Mouse (Mus musculus) stomach, embryonic 15.5 days (tissue): Measurements from ENCODE around the gene Gng8. TPM values are rescaled to one million over a fixed set of nuclear protein-coding genes. Genes with fewer than 3 reads are reported as not detected.

Source experiments
- ATAC-seq: fragments of 200-750 bp; cut with Nextera tagmentation; 2 replicates; pipeline ENCODE4 v1.8.0; 2017; ENCODE audit warnings: low read depth, moderate number of reproducible peaks, moderate TSS enrichment; ENCODE audit not compliant: insufficient read depth, low FRiP score
- H3K27ac ChIP-seq: fragments of 300-500 bp; sonication (generic); 2 replicates; pipeline ENCODE4 v1.5.1; 2015; ENCODE audit warnings: mild to moderate bottlenecking, inconsistent platforms
- H3K27me3 ChIP-seq: fragments of 300-500 bp; sonication (generic); replicated peaks from 2 replicates; pipeline ENCODE4 v1.6.1; 2015; ENCODE audit warnings: inconsistent platforms
- H3K36me3 ChIP-seq: fragments of 300-500 bp; sonication (generic); 2 replicates; pipeline ENCODE4 v1.6.1; 2015; ENCODE audit warnings: inconsistent platforms
- H3K4me1 ChIP-seq: fragments of 300-500 bp; sonication (generic); 2 replicates; pipeline ENCODE4 v1.6.1; 2015; ENCODE audit warnings: inconsistent platforms
- H3K4me2 ChIP-seq: fragments of 300-500 bp; sonication (generic); 2 replicates; pipeline ENCODE4 v1.6.1; 2015; ENCODE audit warnings: mild to moderate bottlenecking, inconsistent platforms
- H3K4me3 ChIP-seq: fragments of 300-500 bp; sonication (generic); replicated peaks from 2 replicates; pipeline ENCODE4 v1.5.1; 2015; ENCODE audit warnings: inconsistent platforms
- H3K9ac ChIP-seq: fragments of 300-500 bp; sonication (generic); 2 replicates; pipeline ENCODE4 v1.6.1; 2015; ENCODE audit warnings: inconsistent platforms
- H3K9me3 ChIP-seq: fragments of 300-500 bp; sonication (generic); 2 replicates; pipeline ENCODE4 v1.6.1; 2016; ENCODE audit warnings: inconsistent platforms
- WGBS: fragments of 180-500 bp; shearing (Covaris S2); methylation state at CpG from one replicate; pipeline ENCODE4 v1.1.7; 2015; 5-methylcytosine and 5-hydroxymethylcytosine counted together
- polyA plus RNA-seq: library from polyadenylated mRNA; unstranded; fragments of >200 nt; fragmentation: Nextera tagmentation; extraction: Ambion mirVana; gene quantifications from 2 replicates; pipeline ENCODE4 v1.2.1, GENCODE M21; 2015

The Gng8 gene
- 8.9 and 9.8 TPM in 2 replicates for polyA plus RNA-seq

DNA sequence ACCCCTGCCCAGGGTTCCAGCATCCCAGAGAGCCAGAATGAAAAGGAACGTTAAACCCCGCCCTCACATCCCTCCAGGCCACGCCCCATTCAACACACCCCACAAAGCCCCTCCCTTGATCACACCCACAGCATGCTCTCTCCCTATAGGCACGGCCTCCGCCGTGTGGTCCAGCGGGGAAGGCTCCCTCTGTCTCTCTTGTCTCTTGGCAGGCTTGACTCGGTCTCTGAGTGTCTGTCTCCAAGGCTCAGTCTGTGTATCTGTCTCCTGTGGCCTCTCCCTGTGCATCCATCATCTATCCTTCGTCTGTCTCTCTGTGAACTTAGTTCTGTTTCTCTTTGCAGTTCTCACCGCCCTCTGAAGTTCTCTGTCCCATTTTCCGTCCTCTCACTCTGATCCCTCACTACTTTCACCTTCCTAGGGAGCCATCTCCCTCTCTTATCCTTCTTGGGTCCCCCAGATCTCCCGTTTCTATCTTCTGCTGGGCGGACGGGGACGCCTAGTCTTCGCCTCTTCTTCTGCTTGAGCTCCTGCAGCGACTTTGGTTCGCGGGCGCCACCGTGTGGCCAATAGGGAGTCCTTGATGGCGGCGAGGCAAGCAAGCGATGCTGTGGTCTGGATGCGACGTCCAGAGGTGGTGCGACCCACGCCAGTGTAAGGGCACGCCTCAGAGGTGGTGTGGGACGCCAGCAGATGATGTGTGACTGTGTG lies at the start of gene Gng8:
TSS of gene Gng8 (plus strand) at position 146 of the 711 bp plus-strand sequence.
- Histone ChIP-seq H3K9ac (no peak within 1 kb of the TSS; the same call in 1 of the 2 replicates), H3K4me3 (peak within 1 kb of the TSS; percentile 34), H3K9me3 (no peaks in the 10 kb centered on the region), H3K4me2 (peak within 1 kb of the TSS; percentile 68), H3K27ac (peak within 1 kb of the TSS; percentile 95), H3K4me1 (peaks cover 25% of the 10 kb centered on the region), H3K27me3 (0 out of 2 replicates have a peak, but pooled peaks cover 7% of the 10 kb centered on the region), H3K36me3 (peaks cover 7% of the 10 kb centered on the region)
- under 1% methylated on average over 30 of the region's 30 CpGs for WGBS
- ATAC-seq, result peak; percentile 82

DNA sequence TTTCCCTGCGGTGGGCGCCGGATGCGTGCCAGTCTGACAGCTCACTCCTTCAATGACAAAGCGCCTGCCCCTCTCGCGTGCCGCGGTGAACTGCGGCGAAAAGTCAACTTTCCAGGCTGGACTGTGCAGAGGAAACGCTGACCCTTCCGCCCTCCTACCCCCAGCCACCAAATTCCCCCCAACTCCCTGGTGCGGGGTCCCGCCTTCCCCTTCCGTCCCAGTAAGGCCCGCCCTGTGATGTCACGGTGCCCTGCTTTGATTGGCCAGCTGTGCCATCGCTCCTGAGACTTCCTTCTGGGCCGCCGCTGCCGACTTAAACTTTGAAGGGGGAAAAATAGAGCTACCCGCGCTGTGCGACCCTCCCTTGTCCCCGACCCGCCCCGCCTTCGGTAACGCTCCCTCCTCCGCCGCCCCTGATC lies 48.9 kb upstream of the Gng8 start, which contains the start of gene Prkd2:
TSS of gene Prkd2 (plus strand) at position 258 of the 419 bp plus-strand sequence.
- Histone ChIP-seq H3K9me3 (no peaks in the 10 kb centered on the region), H3K4me3 (peak within 1 kb of the TSS; percentile 63), H3K36me3 (peaks cover 29% of the 10 kb centered on the region), H3K27me3 (no peaks in the 10 kb centered on the region), H3K9ac (peak within 1 kb of the TSS; percentile 62), H3K4me2 (peak within 1 kb of the TSS; percentile 96), H3K27ac (peak within 1 kb of the TSS; percentile 81), H3K4me1 (peaks cover 31% of the 10 kb centered on the region)
- WGBS, result 1% methylated on average over 32 of the region's 32 CpGs
- peak; percentile 83 for ATAC-seq

DNA sequence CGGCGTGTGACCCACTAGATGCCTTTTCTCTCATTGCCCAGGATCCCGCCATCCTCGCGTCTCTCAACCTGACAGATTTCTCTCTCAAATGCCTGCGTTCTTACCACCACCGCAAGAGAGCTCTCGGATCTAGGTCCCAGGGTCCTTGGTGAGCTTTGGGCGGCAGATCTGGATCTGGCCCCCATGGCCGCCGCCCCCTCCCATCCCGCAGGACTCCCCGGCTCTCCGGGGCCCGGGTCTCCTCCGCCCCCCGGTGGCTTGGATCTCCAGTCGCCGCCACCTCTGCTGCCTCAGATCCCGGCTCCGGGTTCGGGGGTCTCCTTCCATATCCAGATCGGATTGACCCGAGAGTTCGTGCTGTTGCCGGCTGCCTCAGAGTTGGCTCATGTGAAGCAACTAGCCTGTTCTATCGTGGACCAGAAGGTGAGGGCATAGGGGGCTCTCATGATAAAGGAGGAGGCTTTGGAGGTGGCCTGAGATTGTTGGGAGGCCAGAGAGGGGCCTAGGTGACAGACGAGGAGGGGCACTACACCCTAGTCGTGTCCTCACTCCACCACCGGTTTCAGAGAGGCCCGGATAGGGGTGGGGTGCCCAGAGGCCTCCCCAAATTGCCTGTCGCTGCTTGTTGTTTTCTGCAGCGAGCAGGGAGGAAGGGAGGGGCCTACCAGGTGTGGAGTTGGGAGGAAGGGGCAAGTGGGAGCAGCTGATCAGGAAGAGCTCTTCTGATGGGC lies 48.0 kb upstream of the Gng8 start:
- no peaks in the 10 kb centered on the region for H3K9me3 ChIP-seq
- peaks cover 20% of the 10 kb centered on the region for H3K36me3 ChIP-seq
- peak overlapping the region; percentile 96 for H3K4me2 ChIP-seq
- H3K27ac ChIP-seq, result peak overlapping the region; percentile 81
- H3K4me3 ChIP-seq, result peak overlapping the region; percentile 63
- 1% methylated on average over 33 of the region's 33 CpGs for WGBS
- ATAC-seq, result 0 out of 2 replicates have a peak, but pooled peaks have one; percentile 12
- H3K27me3 ChIP-seq, result no peaks in the 10 kb centered on the region
- peak overlapping the region; percentile 62 for H3K9ac ChIP-seq
- H3K4me1 ChIP-seq, result peaks cover 31% of the 10 kb centered on the region

DNA sequence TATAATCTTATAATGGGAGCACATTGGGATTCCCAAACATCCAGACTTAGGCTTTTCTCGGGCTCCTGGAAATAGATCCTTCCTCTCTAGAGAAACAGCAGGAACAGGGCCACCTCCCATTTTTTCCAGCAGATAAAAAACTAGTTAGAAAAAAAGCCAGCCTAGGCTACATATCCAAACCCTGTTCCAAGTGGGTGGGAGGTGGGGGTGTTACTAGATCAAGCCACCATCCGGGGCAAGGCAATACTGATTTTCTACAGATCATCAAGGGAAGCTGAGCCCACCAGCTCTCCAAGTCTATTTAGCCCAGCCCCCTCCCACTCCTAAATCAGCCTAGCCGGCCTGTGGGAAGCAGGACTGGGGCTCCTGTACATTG lies 46.9 kb upstream of the Gng8 start:
- 38% methylated on average over 3 of the region's 3 CpGs for WGBS
- peak overlapping the region; percentile 62; the same call in 1 of the 2 replicates for H3K9ac ChIP-seq

DNA sequence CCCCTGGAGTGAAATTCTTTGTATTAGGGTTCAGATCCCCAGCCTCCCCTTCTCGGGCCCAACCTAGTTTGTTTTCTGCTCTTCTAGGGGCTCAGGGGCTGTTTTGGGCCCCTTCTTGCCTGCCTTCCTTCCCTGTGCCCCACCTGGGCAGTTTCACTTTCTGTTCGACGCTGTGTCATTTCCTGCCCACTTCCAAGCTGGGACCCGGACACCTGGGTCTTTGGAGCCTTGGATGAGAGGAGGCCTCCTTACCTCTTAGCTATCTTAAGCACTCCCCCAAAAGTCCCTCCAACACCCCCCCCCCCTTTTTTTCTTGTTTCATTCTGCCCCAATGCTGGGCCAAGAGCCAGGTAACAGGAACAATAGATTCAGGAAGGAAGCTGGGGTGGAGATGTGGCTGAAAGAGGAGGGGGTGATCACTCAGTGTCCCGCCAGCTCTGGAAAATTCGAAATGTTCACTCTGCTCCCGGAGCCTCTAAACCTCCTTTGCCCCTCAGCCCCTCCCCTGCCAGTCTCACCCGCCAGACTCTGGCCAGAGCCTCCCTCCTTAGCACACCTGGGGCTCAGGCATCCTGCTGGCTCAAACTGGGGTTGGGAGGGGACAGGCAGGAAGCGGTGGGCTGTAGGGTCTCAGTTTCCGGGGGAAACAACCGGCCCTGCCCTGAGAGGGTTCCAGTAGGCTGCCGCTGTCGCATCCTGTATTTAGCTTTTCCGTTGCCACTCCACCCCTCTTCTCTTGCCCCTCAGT lies 46.3 kb upstream of the Gng8 start:
- no peaks in the 10 kb centered on the region for H3K9me3 ChIP-seq
- peak overlapping the region; percentile 74 for H3K27ac ChIP-seq

More for the DNA sequence above, 46.9 kb upstream of the Gng8 start:
- no peaks in the 10 kb centered on the region for H3K27me3 ChIP-seq
- H3K27ac ChIP-seq, result peak overlapping the region; percentile 73
- H3K4me3 ChIP-seq, result peak overlapping the region; percentile 63
- no peak for ATAC-seq
- H3K4me2 ChIP-seq, result peak overlapping the region; percentile 96
- peaks cover 24% of the 10 kb centered on the region for H3K36me3 ChIP-seq
- no peaks in the 10 kb centered on the region for H3K9me3 ChIP-seq
- H3K4me1 ChIP-seq, result peaks cover 31% of the 10 kb centered on the region

DNA sequence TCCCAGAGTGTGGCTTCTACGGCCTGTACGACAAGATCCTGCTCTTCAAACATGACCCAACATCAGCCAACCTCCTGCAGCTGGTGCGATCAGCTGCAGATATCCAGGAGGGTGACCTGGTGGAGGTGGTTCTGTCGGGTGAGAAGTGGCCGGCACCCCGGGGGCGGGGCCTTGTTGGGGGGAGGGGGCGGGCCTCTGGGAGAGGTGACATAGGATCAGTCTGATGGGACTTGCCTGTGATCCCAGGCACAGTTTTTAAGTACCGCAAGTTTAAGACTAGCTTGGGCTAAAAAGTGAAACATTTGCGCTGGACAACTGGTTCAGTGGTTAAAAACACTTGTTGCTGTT lies 45.8 kb upstream of the Gng8 start:
- Histone ChIP-seq H3K27me3 (no peaks in the 10 kb centered on the region), H3K27ac (peak overlapping the region; percentile 74; the same call in 1 of the 2 replicates), H3K4me2 (peak overlapping the region; percentile 96), H3K9me3 (no peaks in the 10 kb centered on the region), H3K36me3 (peaks cover 25% of the 10 kb centered on the region), H3K4me3 (peak overlapping the region; percentile 63), H3K9ac (no peak overlapping the region), H3K4me1 (peaks cover 31% of the 10 kb centered on the region)
- no peak for ATAC-seq
- 35% methylated on average over 10 of the region's 10 CpGs for WGBS

More for the DNA sequence above, 46.3 kb upstream of the Gng8 start:
- H3K4me2 ChIP-seq, result peak overlapping the region; percentile 96
- H3K4me3 ChIP-seq, result peak overlapping the region; percentile 63
- H3K36me3 ChIP-seq, result peaks cover 23% of the 10 kb centered on the region
- H3K9ac ChIP-seq, result peak overlapping the region; percentile 62; the same call in 1 of the 2 replicates
- peaks cover 31% of the 10 kb centered on the region for H3K4me1 ChIP-seq
- ATAC-seq, result no peak
- 27% methylated on average over 14 of the region's 14 CpGs for WGBS
- no peaks in the 10 kb centered on the region for H3K27me3 ChIP-seq

DNA sequence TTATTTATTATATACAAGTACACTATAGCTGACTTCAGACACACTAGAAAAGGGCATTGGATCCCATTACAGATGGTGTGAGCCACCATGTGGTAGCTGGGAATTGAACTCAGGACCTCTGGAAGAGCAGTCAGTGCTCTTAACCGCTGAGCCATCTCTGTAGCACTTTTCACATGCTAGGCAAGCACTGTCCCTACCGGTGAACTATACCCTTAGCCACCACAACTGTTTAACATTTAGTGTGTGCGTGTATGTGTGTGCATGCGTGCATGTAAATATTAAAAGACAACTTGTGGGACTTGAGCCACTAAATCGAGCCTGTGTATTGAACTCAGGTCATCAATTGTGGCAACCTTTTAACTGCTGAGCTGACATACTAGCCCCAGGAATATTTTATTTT lies 44.8 kb upstream of the Gng8 start:
- no peaks in the 10 kb centered on the region for H3K9me3 ChIP-seq
- H3K36me3 ChIP-seq, result peaks cover 24% of the 10 kb centered on the region
- H3K27ac ChIP-seq, result no peak overlapping the region
- 93% methylated on average over 5 of the region's 5 CpGs for WGBS
- H3K4me2 ChIP-seq, result no peak overlapping the region
- no peak overlapping the region for H3K4me3 ChIP-seq
- no peak overlapping the region for H3K9ac ChIP-seq
- no peaks in the 10 kb centered on the region for H3K27me3 ChIP-seq
- peaks cover 24% of the 10 kb centered on the region for H3K4me1 ChIP-seq
- no peak for ATAC-seq

DNA sequence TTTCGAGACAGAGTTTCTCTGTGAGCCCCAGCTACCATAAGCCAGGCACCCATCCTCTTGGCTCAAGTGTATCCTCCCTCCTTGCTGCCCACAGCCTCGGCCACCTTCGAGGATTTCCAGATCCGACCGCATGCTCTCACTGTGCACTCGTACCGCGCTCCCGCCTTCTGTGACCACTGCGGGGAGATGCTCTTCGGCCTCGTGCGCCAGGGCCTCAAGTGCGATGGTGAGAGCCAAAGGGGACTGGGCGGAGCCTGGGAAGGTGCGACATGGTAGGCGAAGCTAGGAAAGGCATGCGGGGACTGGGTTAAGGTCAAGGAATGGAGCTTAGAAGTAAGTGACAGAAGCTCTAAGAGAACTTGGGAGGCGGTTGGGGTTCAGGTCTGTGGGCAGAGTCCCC lies 44.1 kb upstream of the Gng8 start:
- Histone ChIP-seq H3K27ac (no peak overlapping the region), H3K27me3 (no peaks in the 10 kb centered on the region), H3K36me3 (peaks cover 25% of the 10 kb centered on the region), H3K9me3 (no peaks in the 10 kb centered on the region), H3K4me1 (peaks cover 22% of the 10 kb centered on the region), H3K4me3 (no peak overlapping the region), H3K9ac (no peak overlapping the region), H3K4me2 (no peak overlapping the region)
- WGBS, result 84% methylated on average over 19 of the region's 19 CpGs
- no peak for ATAC-seq

DNA sequence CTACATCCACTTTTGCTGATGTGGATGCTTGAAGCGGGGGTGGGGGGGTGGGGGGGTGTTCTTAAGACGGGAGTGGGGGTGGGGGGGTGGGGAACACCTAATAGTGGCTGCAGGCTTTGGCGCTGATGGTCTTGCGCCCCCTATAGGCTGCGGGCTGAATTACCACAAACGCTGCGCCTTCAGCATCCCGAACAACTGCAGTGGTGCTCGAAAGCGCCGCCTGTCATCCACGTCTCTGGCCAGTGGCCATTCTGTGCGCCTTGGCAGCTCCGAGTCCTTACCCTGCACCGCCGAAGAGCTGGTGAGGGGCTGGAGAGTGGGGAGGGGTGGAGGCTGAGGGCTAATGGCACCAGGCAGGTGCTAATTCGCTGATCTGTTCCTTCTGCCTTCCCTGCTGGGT lies 43.0 kb upstream of the Gng8 start:
- H3K4me2 ChIP-seq, result no peak overlapping the region
- no peaks in the 10 kb centered on the region for H3K9me3 ChIP-seq
- H3K9ac ChIP-seq, result no peak overlapping the region
- H3K27me3 ChIP-seq, result no peaks in the 10 kb centered on the region
- no peak overlapping the region for H3K4me3 ChIP-seq
- no peak overlapping the region for H3K27ac ChIP-seq
- WGBS, result 41% methylated on average over 17 of the region's 17 CpGs
- H3K36me3 ChIP-seq, result peaks cover 25% of the 10 kb centered on the region
- H3K4me1 ChIP-seq, result peaks cover 19% of the 10 kb centered on the region
- ATAC-seq, result no peak

DNA sequence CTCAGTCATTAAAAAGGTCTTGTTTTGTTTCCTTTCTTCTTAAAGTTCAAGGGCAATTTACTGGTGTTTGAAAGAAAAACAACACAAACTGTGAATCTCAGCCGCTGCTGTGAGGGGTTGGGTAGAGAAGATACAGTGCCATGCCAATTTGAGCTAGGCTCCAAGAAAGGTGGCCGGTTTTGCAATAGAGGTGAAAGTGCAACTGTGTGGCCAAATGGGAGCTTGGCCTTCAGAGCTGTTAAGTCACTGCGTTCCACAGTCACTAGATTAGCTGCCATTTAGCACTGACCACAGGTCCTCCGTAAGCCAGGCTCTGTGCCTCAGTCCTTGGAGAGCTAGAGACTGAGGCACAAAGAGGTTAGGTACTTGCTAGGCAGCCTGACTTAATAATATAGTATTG lies 40.0 kb upstream of the Gng8 start:
- Histone ChIP-seq H3K9ac (no peak overlapping the region), H3K27ac (no peak overlapping the region), H3K27me3 (no peaks in the 10 kb centered on the region), H3K9me3 (no peaks in the 10 kb centered on the region), H3K4me3 (no peak overlapping the region), H3K36me3 (peaks cover 39% of the 10 kb centered on the region), H3K4me2 (no peak overlapping the region), H3K4me1 (no peaks in the 10 kb centered on the region)
- 89% methylated on average over 4 of the region's 4 CpGs for WGBS
- no peak for ATAC-seq

DNA sequence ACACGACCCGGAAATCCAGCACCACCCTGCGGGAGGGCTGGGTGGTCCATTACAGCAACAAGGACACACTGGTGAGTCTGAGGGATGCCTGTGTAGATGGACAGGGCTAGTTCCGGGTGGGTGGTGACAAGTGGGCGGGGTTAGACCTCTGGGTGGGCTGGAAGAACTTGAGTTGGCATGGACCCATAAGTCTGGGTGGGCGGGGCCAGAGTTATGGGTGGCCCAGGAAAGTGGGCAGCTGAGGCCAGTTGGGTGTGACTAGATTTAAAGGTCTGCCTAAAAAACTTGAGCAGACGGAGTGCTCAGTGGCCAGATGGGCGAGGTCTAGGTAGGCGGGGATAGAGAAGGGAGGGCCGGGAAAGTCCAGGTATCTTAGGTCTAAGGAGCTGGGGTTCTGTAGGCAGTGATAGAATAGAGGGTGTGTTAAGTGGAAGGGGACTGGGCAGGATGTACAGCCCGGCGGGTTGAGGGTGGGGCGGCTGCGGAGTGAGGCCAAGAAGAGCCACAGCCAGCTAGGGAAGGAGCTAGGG lies 38.2 kb upstream of the Gng8 start:
- Histone ChIP-seq H3K4me2 (no peak overlapping the region), H3K4me1 (no peaks in the 10 kb centered on the region), H3K4me3 (no peak overlapping the region), H3K36me3 (peaks cover 56% of the 10 kb centered on the region), H3K27me3 (no peaks in the 10 kb centered on the region), H3K9me3 (no peaks in the 10 kb centered on the region), H3K9ac (no peak overlapping the region), H3K27ac (peak overlapping the region; percentile 46; the same call in 1 of the 2 replicates)
- WGBS, result 70% methylated on average over 14 of the region's 14 CpGs
- ATAC-seq, result peak; percentile 74
